Mouse (Mus musculus) urinary bladder, adult 2 months (tissue): ENCODE data around the gene Olfr147. TPM values are rescaled to one million over a fixed set of nuclear protein-coding genes. Genes with fewer than 3 reads are reported as not detected.
"Not testable (repeated sequence)": the region's sequence is repeated elsewhere in the genome, so short reads cannot be mapped to it uniquely, and the experiment has no call there.

ENCODE experiments used
- DNase-seq: peaks from one replicate; pipeline ENCODE4 v3.0.0; 2022; ENCODE audit warnings: low spot score
- polyA plus RNA-seq: library from polyadenylated mRNA; depleted of rRNA; stranded (reverse); fragments of >200 nt; gene quantifications from 2 replicates; pipeline ENCODE4 v1.2.3, GENCODE M21; 2012; rRNA removed

Olfr147 gene
- polyA plus RNA-seq = not detected in 2 replicates

DNA sequence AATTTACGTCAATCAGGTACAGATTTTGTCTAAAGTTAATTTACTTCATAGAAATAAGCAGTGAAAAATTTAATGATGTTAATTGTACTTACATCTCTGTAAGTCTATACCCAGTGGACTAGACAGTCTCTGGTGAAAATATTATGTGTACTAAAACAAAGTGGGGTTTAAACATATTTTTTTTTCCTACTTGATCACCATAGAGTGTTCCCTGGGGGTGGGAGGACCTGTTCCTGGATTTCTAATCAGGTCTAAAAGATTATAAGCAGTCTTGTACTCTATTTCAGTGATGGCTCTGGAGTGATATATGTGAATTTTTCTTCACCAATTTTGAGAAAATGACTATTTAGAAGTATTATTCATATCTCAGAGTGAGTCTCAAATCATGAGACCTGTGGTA, at the start of gene Olfr147:
TSS of gene Olfr147 (plus strand) at position 301 of the 400 bp plus-strand sequence.
- no peak for DNase-seq

DNA sequence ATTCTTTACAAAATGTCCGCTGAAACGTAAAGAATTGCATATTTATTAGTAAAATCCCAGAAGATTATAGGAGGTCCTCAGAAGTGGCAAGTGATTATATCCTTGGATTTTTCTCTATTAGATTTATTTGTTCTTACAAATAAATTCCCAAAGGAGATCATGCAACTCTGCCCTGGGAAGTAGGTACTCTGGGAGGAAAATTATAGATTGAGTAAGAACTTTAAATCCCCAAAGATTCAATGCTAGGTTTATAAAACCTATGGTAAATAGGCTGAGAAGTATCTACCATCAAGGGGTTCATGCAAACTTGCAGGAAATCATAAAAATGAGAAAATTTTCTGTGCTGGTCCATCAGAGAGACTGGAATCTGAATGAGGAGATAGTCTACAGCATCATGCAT, 34.9 kb upstream of the Olfr147 start, which contains the start of gene Olfr250:
TSS of gene Olfr250 (plus strand) at position 301 of the 400 bp plus-strand sequence.
- no peak for DNase-seq

DNA sequence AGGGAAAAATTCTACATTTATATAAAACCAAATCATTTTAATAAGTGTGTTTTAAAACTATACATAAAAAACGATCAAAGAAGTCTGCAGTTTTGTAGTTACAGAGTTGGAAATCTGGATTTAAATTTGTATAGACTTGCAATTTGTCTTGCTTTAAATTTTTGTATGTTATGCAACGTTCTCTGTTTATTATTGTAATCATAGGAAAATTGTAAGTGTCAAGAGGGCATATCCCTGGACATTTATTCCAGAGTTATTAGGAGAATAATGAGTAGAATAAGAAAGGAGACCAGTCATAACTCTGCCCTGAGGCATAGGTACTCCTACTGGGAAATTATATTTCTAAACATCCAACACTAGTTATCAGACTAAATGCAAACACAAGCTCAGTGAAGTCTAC, 24.7 kb upstream of the Olfr147 start, which contains the start of gene Olfr251:
TSS of gene Olfr251 (plus strand) at position 301 of the 400 bp plus-strand sequence.
- DNase-seq = no peak

DNA sequence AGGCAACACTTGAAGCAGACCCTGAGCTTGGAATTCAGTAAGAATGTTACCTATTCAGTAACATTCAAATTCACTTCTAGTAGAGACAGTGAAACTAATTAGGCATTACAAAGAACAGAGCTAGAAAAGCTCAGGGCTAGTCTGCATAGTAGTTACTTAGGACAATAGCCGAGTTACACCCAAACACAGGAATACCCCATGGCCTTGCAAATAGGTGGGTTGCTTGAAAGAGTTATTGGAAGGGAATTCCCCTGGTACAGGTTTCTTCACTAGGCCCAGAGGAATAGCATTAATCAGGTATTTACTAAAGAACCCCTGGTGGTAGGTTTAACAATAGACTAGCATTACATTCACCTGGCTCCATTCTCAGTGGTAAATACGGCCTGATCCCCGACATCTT, 6.0 kb downstream of the Olfr147 start:
- not testable (repeated sequence) for DNase-seq

DNA sequence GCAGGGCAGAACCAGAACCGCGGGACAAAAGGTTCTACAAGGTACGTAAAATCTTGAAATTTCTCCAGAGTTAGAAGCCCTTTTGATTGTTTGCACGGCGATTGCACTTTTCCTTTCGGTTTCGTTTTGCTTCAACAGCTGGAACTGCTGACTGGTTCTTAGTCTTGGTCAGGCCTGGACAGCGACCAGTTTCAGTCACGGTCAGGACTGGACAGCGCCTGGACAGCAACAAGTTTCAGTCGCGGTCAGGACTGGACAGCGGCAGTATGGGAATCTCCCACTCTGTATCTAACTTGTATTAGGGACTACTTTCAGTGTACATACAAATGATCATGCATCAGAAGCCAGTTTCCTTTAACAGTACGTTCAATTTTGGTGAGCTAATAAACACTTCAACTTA, 12.0 kb downstream of the Olfr147 start:
- not testable (repeated sequence) for DNase-seq

DNA sequence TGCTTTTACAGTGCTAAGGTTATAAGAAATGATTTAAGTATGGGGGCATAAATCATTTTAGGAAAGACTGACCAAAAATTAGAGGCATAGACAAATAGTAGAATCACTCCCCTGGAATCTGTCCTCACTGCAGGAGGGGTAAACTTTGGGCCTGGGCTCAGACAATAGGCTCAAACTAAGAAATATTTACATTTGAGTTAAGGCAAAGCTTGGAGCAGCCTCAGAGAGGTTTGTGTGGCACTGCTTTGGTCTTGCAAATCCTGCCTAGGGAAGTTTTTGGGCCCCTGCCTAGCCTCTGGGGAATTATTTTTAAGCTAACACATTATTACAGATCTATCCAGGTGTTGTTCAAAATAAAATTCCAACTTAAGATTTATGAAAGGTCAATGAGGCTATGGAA, 22.3 kb downstream of the Olfr147 start:
- DNase-seq = no peak

DNA sequence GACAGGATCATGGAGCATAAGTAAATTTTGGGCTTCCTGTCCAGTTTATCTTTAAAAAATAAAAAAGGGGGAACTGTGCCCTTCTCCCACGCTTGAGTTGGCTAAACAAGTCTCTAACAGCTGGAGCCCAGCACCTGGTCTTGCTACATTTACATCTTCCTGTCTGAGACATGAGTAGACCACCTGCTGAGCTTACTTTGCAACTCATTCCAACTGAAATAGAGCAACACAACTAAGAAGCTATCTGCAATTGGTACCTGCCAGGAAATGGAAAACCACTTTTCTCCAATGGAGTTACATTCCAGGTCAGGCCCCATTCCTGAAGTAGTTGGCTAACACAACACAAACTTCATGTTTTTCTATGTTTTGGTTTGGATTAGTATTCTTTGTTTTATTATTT, 25.5 kb downstream of the Olfr147 start:
- DNase-seq = no peak

DNA sequence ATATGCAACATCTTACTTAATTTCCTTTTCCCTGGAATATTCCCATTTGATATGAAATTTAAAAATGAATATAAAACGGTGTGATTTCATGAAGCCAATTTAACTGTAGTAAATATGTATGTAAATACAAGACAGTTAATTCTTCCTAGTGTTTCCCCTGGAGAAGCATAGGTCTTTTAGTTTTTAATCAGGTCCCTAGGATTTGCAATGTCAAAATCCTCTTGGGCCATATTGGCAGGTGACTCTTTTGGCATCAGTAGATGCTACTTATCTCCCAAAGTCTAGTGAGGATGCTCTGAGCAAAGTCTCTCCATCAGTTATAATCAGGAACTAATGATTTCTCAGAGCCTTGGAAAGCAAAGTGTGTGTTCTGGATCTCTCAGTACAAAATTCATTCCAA, 27.7 kb downstream of the Olfr147 start, which contains the start of gene Olfr901:
TSS of gene Olfr901 (plus strand) at position 301 of the 400 bp plus-strand sequence.
- DNase-seq = no peak

DNA sequence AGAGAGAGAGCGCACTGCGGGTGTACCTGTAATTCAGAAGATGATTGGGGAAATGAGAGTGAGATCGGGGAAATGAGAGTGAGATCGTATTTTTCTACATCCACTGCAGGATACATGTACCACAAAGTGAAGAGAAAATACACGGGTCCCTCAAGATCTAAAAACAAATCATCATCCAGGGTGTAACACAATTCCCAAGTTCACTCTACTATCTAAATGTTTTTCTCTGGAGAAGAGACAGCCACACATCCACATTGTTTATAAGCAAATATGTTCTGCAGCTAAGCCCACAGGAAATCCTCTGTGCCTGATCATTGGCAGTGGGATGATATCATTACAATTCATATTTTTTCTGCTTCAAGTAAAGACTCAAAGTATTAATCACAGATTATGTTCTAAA, 45.9 kb downstream of the Olfr147 start, which contains the start of gene Olfr902:
TSS of gene Olfr902 (plus strand) at position 301 of the 400 bp plus-strand sequence.
- DNase-seq = no peak

Other genes with a start within 250 kb of the Olfr147 start
- not detected in 2 replicates for gene Olfr891, start 220.9 kb upstream of the Olfr147 start, polyA plus RNA-seq
- gene Olfr893, start 193.3 kb upstream of the Olfr147 start, polyA plus RNA-seq = 0.18 and 0.36 TPM in 2 replicates
- not detected in 2 replicates for gene Olfr894, start 183.6 kb upstream of the Olfr147 start, polyA plus RNA-seq
- 0.12 and 0.19 TPM in 2 replicates for gene Olfr143, start 148.9 kb upstream of the Olfr147 start, polyA plus RNA-seq
- 0.27 and 0.48 TPM in 2 replicates for gene Olfr895, start 133.8 kb upstream of the Olfr147 start, polyA plus RNA-seq
- not detected in 2 replicates for gene Olfr896-ps1, start 110.6 kb upstream of the Olfr147 start, polyA plus RNA-seq
- gene Olfr25, start 72.6 kb upstream of the Olfr147 start, polyA plus RNA-seq = not detected in 2 replicates
- gene Olfr898, start 53.3 kb upstream of the Olfr147 start, polyA plus RNA-seq = not detected in 2 replicates
- not detected in 2 replicates for gene Olfr250, start 34.8 kb upstream of the Olfr147 start, polyA plus RNA-seq
- gene Olfr251, start 24.6 kb upstream of the Olfr147 start, polyA plus RNA-seq = not detected in 2 replicates
- not detected in 2 replicates for gene Olfr901, start 27.8 kb downstream of the Olfr147 start, polyA plus RNA-seq
- not detected in 2 replicates for gene Olfr902, start 46.0 kb downstream of the Olfr147 start, polyA plus RNA-seq
- not detected in 2 replicates for gene Olfr904, start 61.4 kb downstream of the Olfr147 start, polyA plus RNA-seq
- not detected in 2 replicates for gene Olfr905, start 69.4 kb downstream of the Olfr147 start, polyA plus RNA-seq
- not detected in 2 replicates for gene Olfr906, start 85.4 kb downstream of the Olfr147 start, polyA plus RNA-seq
- not detected in 2 replicates for gene Olfr907, start 94.1 kb downstream of the Olfr147 start, polyA plus RNA-seq
- not detected in 2 replicates for gene Olfr911-ps1, start 119.9 kb downstream of the Olfr147 start, polyA plus RNA-seq
- gene Olfr910, start 136.2 kb downstream of the Olfr147 start, polyA plus RNA-seq = not detected in 2 replicates
- gene Olfr912, start 178.5 kb downstream of the Olfr147 start, polyA plus RNA-seq = not detected in 2 replicates
- not detected in 2 replicates for gene Olfr913, start 191.1 kb downstream of the Olfr147 start, polyA plus RNA-seq
- not detected in 2 replicates for gene Olfr914, start 203.4 kb downstream of the Olfr147 start, polyA plus RNA-seq